Mouse (Mus musculus) liver, embryonic 14.5 days (tissue): ENCODE data around the gene Mfsd5. TPM values are rescaled to one million over a fixed set of nuclear protein-coding genes. Genes with fewer than 3 reads are reported as not detected.

Source experiments
- ATAC-seq: fragments of 200-750 bp; cut with Nextera tagmentation; 2 replicates; pipeline ENCODE4 v1.8.0; 2017; ENCODE audit warnings: moderate number of reproducible peaks, mild to moderate bottlenecking, moderate library complexity; ENCODE audit not compliant: insufficient read depth
- DNase-seq, 3 experiments: peaks; one replicate each; pipeline ENCODE4 v3.0.0-alpha.2; 2012 to 2013; ENCODE audit warnings: low read depth in 3 of 3, low spot score in 3 of 3
- H3K27ac ChIP-seq: fragments of 300-500 bp; sonication (generic); 2 replicates; pipeline ENCODE4 v1.5.1; 2014; ENCODE audit warnings: moderate library complexity, mild to moderate bottlenecking, control low read depth, inconsistent platforms
- H3K27me3 ChIP-seq: fragments of 300-500 bp; sonication (generic); 2 replicates; pipeline ENCODE4 v1.6.1; 2014; ENCODE audit warnings: mild to moderate bottlenecking, low read length, moderate library complexity; ENCODE audit not compliant: control insufficient read depth, insufficient read depth
- H3K36me3 ChIP-seq: fragments of 300-500 bp; sonication (generic); replicated peaks from 2 replicates; pipeline ENCODE4 v1.6.1; 2014; ENCODE audit warnings: low read depth; ENCODE audit not compliant: control insufficient read depth, insufficient read depth
- H3K4me1 ChIP-seq, 2 experiments: fragments of 200-500 bp in 1 of 2; fragments of 300-500 bp in 1 of 2; sonication (generic) in 1 of 2; replicated peaks; 2 replicates each; pipeline ENCODE4 v1.6.1; 2012 to 2014; ENCODE audit warnings: antibody characterized with exemption in 1 of 2, inconsistent platforms in 1 of 2, low read length in 1 of 2; ENCODE audit not compliant: control insufficient read depth in 2 of 2, insufficient read depth in 2 of 2
- H3K4me2 ChIP-seq: fragments of 300-500 bp; sonication (generic); 2 replicates; pipeline ENCODE4 v1.6.1; 2014; ENCODE audit warnings: low read depth, mild to moderate bottlenecking, control low read depth, moderate library complexity
- H3K4me3 ChIP-seq, 2 experiments: fragments of 200-500 bp in 1 of 2; fragments of 300-500 bp in 1 of 2; sonication (generic) in 1 of 2; 2 replicates each; pipeline ENCODE4 v1.5.1; 2012 to 2014; ENCODE audit warnings: low read depth in 2 of 2, low read length in 2 of 2, mild to moderate bottlenecking in 2 of 2, control low read depth in 1 of 2, inconsistent platforms in 1 of 2, moderate library complexity in 1 of 2; ENCODE audit not compliant: insufficient read depth in 1 of 2
- H3K9ac ChIP-seq: fragments of 300-500 bp; sonication (generic); replicated peaks from 2 replicates; pipeline ENCODE4 v1.6.1; 2014; ENCODE audit warnings: mild to moderate bottlenecking, control low read depth, moderate library complexity
- H3K9me3 ChIP-seq: fragments of 300-500 bp; sonication (generic); 2 replicates; pipeline ENCODE4 v1.6.1; 2016; ENCODE audit warnings: low read length, mixed read lengths; ENCODE audit not compliant: control insufficient read depth
- CTCF ChIP-seq: IDR thresholded peaks from 2 replicates; pipeline ENCODE4 v1.5.1; 2016; ENCODE audit warnings: antibody characterized with exemption, low read depth, control low read depth
- EP300 ChIP-seq: IDR thresholded peaks from 2 replicates; pipeline ENCODE4 v1.6.1; 2016; ENCODE audit warnings: antibody characterized with exemption, low read depth
- WGBS: fragments of 180-500 bp; shearing (Covaris S2); extraction: QIAGEN DNeasy Blood & Tissue Kit; methylation state at CpG from one replicate; pipeline ENCODE4 v1.1.7; 2014; ENCODE audit not compliant: insufficient replicate concordance; 5-methylcytosine and 5-hydroxymethylcytosine counted together
- polyA plus RNA-seq, 2 experiments: library from polyadenylated mRNA; depleted of rRNA in 1 of 2; stranded (reverse) in 1 of 2; unstranded in 1 of 2; fragments of >200 nt; fragmentation: Nextera tagmentation in 1 of 2; extraction: Ambion mirVana in 1 of 2; gene quantifications; 2 replicates each; pipeline versions ENCODE4 v1.2.1 to v1.2.3; 2012 to 2014

Gene Mfsd5
- polyA plus RNA-seq, 2 experiments, result 13.4 to 21.2 TPM

GRCm38 (mm10) chr15:102242404-102243228, 36.6 kb upstream of the Mfsd5 start:
- no peak overlapping the region for H3K27ac ChIP-seq
- H3K27me3 ChIP-seq, result peaks cover 45% of the 10 kb centered on the region
- DNase-seq (no peak), ATAC-seq (no peak)
- H3K36me3 ChIP-seq, result no peaks in the 10 kb centered on the region
- no peaks in the 10 kb centered on the region for H3K9me3 ChIP-seq
- no peak overlapping the region for H3K4me3 ChIP-seq
- WGBS, result 51% methylated on average over 12 of the region's 12 CpGs
- no peak for TF ChIP-seq CTCF
- TF ChIP-seq EP300, result no peak
- H3K4me1 ChIP-seq, result peaks cover 0 to 14% of the 10 kb centered on the region in 2 experiments; a peak in 2 of 4 replicates
- H3K9ac ChIP-seq, result no peak overlapping the region
- peak overlapping the region; percentile 40; the same call in 1 of the 2 replicates for H3K4me2 ChIP-seq

- ATAC-seq (no peak), DNase-seq (no peak)
- no peak overlapping the region for H3K27ac ChIP-seq
These were observed 35.7 kb upstream of the Mfsd5 start for GRCm38 (mm10) chr15:102243229-102244190.

GRCm38 (mm10) chr15:102244306-102245191, 34.7 kb upstream of the Mfsd5 start:
- Histone ChIP-seq H3K4me3 (peak overlapping the region; percentile 9 to 51; a peak in 1 of 4 replicates), H3K9ac (no peak overlapping the region), H3K27ac (no peak overlapping the region), H3K9me3 (no peaks in the 10 kb centered on the region), H3K27me3 (peaks cover 64% of the 10 kb centered on the region), H3K36me3 (no peaks in the 10 kb centered on the region), H3K4me1 (peaks cover 0 to 15% of the 10 kb centered on the region in 2 experiments; a peak in 2 of 4 replicates), H3K4me2 (peak overlapping the region; percentile 62)
- DNase-seq, result no peak
- TF ChIP-seq CTCF (no peak), EP300 (no peak)
- no peak for ATAC-seq
- WGBS, result 41% methylated on average over 19 of the region's 19 CpGs

More at GRCm38 (mm10) chr15:102243229-102244190, 35.7 kb upstream of the Mfsd5 start:
- Histone ChIP-seq H3K4me1 (peaks cover 0 to 15% of the 10 kb centered on the region in 2 experiments; a peak in 2 of 4 replicates), H3K9me3 (no peaks in the 10 kb centered on the region), H3K27me3 (peaks cover 54% of the 10 kb centered on the region), H3K9ac (no peak overlapping the region), H3K36me3 (no peaks in the 10 kb centered on the region), H3K4me3 (peak overlapping the region in 1 of 2 experiments; percentile 12; a peak in 1 of 4 replicates), H3K4me2 (peak overlapping the region; percentile 40)
- no peak for TF ChIP-seq CTCF
- TF ChIP-seq EP300, result no peak
- 13% methylated on average over 22 of the region's 22 CpGs for WGBS

GRCm38 (mm10) chr15:102245461-102245881, 33.8 kb upstream of the Mfsd5 start:
- peaks cover 0 to 15% of the 10 kb centered on the region in 2 experiments; a peak in 2 of 4 replicates for H3K4me1 ChIP-seq

More at GRCm38 (mm10) chr15:102245461-102245881, 33.8 kb upstream of the Mfsd5 start:
- Histone ChIP-seq H3K4me2 (peak overlapping the region; percentile 62), H3K27ac (no peak overlapping the region), H3K9me3 (no peaks in the 10 kb centered on the region), H3K4me3 (peak overlapping the region; percentile 51 to 64), H3K36me3 (no peaks in the 10 kb centered on the region), H3K27me3 (peaks cover 71% of the 10 kb centered on the region), H3K9ac (no peak overlapping the region)
- no peak for ATAC-seq
- DNase-seq, result no peak
- TF ChIP-seq CTCF (no peak), EP300 (no peak)
- WGBS, result 17% methylated on average over 14 of the region's 14 CpGs
